Mouse (Mus musculus) lung, adult 2 months (tissue): ENCODE data around the gene Kcng3. TPM values are rescaled to one million over a fixed set of nuclear protein-coding genes. Genes with fewer than 3 reads are reported as not detected.
A peak's percentile ranks its signal among the peaks of the same experiment; 100 is the strongest.

Experiments used
- DNase-seq: peaks from one replicate; pipeline ENCODE4 v3.0.0; 2022
- H3K4me1 ChIP-seq: fragments of 200-500 bp; 2 replicates; pipeline ENCODE4 v1.6.1; 2011; ENCODE audit warnings: low read length; ENCODE audit not compliant: control insufficient read depth, insufficient read depth
- H3K4me3 ChIP-seq: fragments of 200-500 bp; replicated peaks from 2 replicates; pipeline ENCODE3; 2011; ENCODE audit warnings: low read depth, mild to moderate bottlenecking, control low read depth, low read length; ENCODE audit errors: extremely low read depth
- CTCF ChIP-seq: fragments of 200-500 bp; IDR thresholded peaks from 2 replicates; pipeline ENCODE4 v1.5.1; 2011; ENCODE audit warnings: mild to moderate bottlenecking, low read length, control low read depth; ENCODE audit not compliant: insufficient read depth
- POLR2A ChIP-seq: fragments of 200-500 bp; IDR thresholded peaks from 2 replicates; pipeline ENCODE4 v1.6.1; 2011; ENCODE audit warnings: low read depth, mild to moderate bottlenecking, control low read depth, low read length, borderline replicate concordance; ENCODE audit errors: extremely low read depth
- WGBS: fragments of 180-500 bp; shearing (Covaris S2); methylation state at CpG from one replicate; pipeline ENCODE4 v1.1.7; 2018; 5-methylcytosine and 5-hydroxymethylcytosine counted together
- polyA plus RNA-seq: library from polyadenylated mRNA; depleted of rRNA; stranded (reverse); fragments of >200 nt; gene quantifications from 2 replicates; pipeline ENCODE4 v1.2.3, GENCODE M21; 2012

Kcng3 gene
- polyA plus RNA-seq, 1 experiment = 0.05 TPM

DNA sequence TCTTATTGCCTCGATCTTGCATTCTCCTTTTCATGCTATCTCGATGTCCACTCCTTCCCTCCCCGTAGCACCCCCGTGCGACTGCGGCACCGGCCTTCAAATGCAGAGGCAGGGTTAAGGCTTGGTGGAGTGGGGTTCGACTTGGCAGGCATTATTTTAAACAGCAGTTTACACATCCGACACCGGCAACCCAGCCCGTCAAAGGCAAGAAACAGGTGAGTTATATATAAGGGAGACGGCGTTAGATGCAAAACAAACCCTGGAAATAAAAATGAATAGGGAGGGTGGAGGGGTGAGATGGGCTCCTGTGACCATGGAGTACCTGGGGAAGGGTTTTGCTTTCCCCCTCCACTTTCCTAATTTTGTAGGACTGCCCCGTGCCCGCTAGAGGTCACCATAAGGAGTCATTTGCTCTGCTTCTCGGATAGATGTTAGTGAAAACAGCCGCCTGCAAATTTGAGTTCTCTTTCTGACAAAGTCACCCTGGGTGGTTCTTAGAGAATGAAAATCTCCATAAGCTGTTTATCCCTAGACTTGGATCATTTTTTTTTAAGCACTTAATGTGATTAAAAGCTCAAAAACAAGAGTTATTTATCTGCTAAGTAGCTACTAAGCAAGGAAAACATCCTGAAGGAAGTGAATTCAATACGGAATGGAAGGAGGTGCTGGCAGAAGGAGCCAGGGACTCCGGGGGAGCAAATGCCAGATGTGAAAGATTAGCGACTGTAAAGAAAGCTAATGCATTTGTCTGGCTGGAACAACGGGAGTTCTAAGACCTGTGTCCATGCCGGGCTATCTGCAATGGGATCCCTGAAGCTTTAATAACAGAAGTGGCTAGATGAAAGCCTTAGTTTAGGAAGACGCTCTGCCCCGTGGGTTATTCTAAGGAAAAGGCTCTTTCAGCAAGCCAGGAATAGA, 1.2 kb upstream of the Kcng3 start:
- Histone ChIP-seq H3K4me1 (no peaks in the 10 kb centered on the region), H3K4me3 (no peak overlapping the region)
- WGBS = 2% methylated on average over 24 of the region's 24 CpGs
- no peak for TF ChIP-seq POLR2A
- peak; percentile 61 for TF ChIP-seq CTCF
- DNase-seq = peak; percentile 44

DNA sequence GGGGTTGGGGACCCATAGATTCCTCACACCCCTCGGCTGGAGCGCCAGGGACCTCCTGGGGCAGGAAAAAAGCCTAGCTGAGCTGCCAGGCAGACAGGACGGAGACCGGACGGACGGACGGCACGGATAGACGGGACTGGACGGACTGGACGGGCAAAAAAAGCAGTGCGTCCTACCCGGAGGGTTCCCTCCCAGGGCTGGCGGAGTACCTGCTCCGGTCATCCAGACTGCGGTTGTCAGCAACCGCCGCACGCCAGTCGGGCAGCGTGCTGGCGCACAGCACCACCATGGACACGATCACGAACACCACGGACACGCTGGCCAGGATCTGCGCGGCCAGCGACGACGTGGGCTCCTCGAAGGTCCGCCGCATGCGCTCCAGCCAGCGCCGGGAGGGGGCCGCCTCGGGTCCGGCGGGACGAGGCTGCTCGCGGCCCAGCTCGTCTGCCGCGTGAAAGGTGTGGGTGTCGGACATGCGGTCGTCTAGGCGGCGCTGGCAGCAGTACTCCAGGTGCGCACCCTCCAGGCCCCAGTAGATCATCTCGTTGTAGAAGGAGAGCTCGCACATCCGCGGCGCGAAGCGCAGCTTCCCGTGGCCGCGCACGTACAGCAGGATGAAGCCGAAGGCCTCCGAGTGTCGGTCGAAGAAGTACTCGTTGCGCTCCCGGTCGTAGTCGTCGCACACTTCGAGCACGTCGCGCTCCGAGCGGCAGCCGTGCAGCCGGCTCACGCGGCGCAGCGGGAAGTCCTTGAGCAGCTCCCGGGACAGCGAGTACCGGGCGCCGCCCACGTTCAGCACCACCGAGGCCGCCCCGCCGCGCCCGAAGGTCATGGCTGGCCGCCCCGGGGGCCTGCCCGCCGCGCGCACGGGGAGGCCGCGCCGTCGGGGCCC, 662 bp downstream of the Kcng3 start:
- H3K4me3 ChIP-seq = peak overlapping the region; percentile 29
- no peak for TF ChIP-seq POLR2A
- TF ChIP-seq CTCF = no peak

DNA sequence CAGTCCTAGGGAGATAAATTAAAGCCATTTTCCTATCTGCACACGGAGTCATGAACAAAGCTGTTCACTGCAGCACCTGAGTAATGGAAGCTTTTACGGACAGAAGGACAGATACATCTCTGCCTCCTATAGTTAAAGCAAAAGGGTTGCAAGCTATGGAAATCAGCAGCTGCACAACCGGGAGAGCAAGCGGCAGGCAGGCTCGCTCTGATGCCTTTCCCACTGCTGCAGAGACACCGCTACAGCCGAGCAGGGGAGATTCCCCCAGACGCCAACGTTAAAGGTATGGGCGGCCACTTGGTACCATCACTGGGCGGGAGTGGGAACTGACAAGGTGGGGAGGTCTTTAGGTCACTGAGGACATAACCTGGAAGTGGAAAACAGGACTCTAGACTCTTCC, 17.8 kb downstream of the Kcng3 start:
- H3K4me1 ChIP-seq = no peaks in the 10 kb centered on the region
- WGBS = 50% methylated on average over 11 of the region's 11 CpGs
- TF ChIP-seq POLR2A (no peak), CTCF (no peak)
- DNase-seq = no peak
- no peak overlapping the region for H3K4me3 ChIP-seq

More for the DNA sequence above, 662 bp downstream of the Kcng3 start:
- H3K4me1 ChIP-seq = no peaks in the 10 kb centered on the region
- WGBS = 3% methylated on average over 109 of the region's 109 CpGs
- peak; percentile 23 for DNase-seq

- TF ChIP-seq CTCF (no peak), POLR2A (no peak)
- WGBS = 71% methylated on average over 4 of the region's 4 CpGs
- no peak for DNase-seq
- Histone ChIP-seq H3K4me3 (no peak overlapping the region), H3K4me1 (no peaks in the 10 kb centered on the region)
These were observed 22.2 kb downstream of the Kcng3 start for GRCm38 (mm10) chr17:83609532-83609931.

- Histone ChIP-seq H3K4me1 (no peaks in the 10 kb centered on the region), H3K4me3 (no peak overlapping the region)
- TF ChIP-seq POLR2A (no peak), CTCF (no peak)
- DNase-seq = no peak
- 88% methylated on average over 12 of the region's 12 CpGs for WGBS
These were observed 30.7 kb downstream of the Kcng3 start for GRCm38 (mm10) chr17:83600976-83601375.

GRCm38 (mm10) chr17:83595966-83596365, 35.7 kb downstream of the Kcng3 start:
- H3K4me1 ChIP-seq = no peaks in the 10 kb centered on the region
- no peak for DNase-seq
- 61% methylated on average over 7 of the region's 7 CpGs for WGBS
- H3K4me3 ChIP-seq = no peak overlapping the region
- TF ChIP-seq POLR2A (no peak), CTCF (no peak)

GRCm38 (mm10) chr17:83594526-83594925, 37.2 kb downstream of the Kcng3 start:
- H3K4me3 ChIP-seq = no peak overlapping the region
- TF ChIP-seq POLR2A (no peak), CTCF (no peak)
- H3K4me1 ChIP-seq = no peaks in the 10 kb centered on the region
- 77% methylated on average over 8 of the region's 8 CpGs for WGBS
- no peak for DNase-seq

GRCm38 (mm10) chr17:83593396-83593795, 38.3 kb downstream of the Kcng3 start:
- no peak for DNase-seq
- H3K4me1 ChIP-seq = no peaks in the 10 kb centered on the region
- H3K4me3 ChIP-seq = no peak overlapping the region
- 73% methylated on average over 10 of the region's 10 CpGs for WGBS
- TF ChIP-seq POLR2A (no peak), CTCF (no peak)

- DNase-seq = no peak
- TF ChIP-seq CTCF (no peak), POLR2A (no peak)
- H3K4me3 ChIP-seq = no peak overlapping the region
- 86% methylated on average over 6 of the region's 6 CpGs for WGBS
- H3K4me1 ChIP-seq = no peaks in the 10 kb centered on the region
These were observed 42.9 kb downstream of the Kcng3 start for GRCm38 (mm10) chr17:83588663-83589341.

- no peak for TF ChIP-seq CTCF
- TF ChIP-seq POLR2A = no peak
- H3K4me3 ChIP-seq = no peak overlapping the region
- H3K4me1 ChIP-seq = no peaks in the 10 kb centered on the region
- WGBS = 89% methylated on average over 8 of the region's 8 CpGs
- no peak for DNase-seq
These were observed 44.0 kb downstream of the Kcng3 start for GRCm38 (mm10) chr17:83587731-83588130.
